Mouse (Mus musculus): ENCODE data around the gene Nsg1. TPM values are rescaled to one million over a fixed set of nuclear protein-coding genes. Genes with fewer than 3 reads are reported as not detected.

Gene Nsg1
- polyA plus RNA-seq, 1 experiment from 2014 or later, result 17.1 TPM

DNA sequence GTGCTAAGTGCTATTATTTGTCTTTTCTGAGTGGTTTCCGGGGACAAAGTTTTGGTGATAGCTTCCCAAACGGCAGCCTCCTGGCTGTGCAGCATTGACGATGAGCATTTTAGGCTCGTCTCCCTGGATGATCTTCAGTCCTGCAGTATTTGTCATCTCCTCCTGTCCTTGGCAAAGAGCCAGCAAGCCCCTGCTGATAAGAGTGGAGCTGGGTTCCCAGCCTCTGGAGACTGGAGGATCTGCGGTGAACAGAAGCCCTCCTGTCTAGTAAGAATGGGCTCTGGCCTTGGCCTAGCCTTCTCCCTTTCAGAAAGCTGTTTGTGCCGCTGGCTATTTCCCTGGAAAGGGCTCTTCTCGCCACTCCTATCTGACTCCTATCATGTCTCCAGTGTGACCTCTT, 38.0 kb downstream of the Nsg1 start:
- Histone ChIP-seq H3K9ac (ENCODE audit: low read length) (no peak overlapping the region), H3K4me3 (ENCODE audit: low read length) (no peak overlapping the region), H3K4me1 (ENCODE audit: control insufficient read depth, insufficient read depth, low read length) (peaks cover 4% of the 10 kb centered on the region; the same call in 1 of the 2 replicates), H3K27me3 (ENCODE audit: control insufficient read depth, insufficient read depth, low read length) (no peaks in the 10 kb centered on the region), H3K9me3 (replicated peaks; ENCODE audit: control insufficient read depth, low read length) (no peaks in the 10 kb centered on the region), H3K27ac (ENCODE audit: low read length) (no peak overlapping the region), H3K4me2 (ENCODE audit: low read depth, low read length) (no peak overlapping the region), H3K36me3 (ENCODE audit: control insufficient read depth, insufficient read depth) (no peaks in the 10 kb centered on the region; the same call in 1 of the 2 replicates)
- ATAC-seq (replicated peaks; ENCODE audit: extremely low read depth, insufficient read depth, low FRiP score), result no peak
- WGBS, result 32% methylated on average over 7 of the region's 7 CpGs

DNA sequence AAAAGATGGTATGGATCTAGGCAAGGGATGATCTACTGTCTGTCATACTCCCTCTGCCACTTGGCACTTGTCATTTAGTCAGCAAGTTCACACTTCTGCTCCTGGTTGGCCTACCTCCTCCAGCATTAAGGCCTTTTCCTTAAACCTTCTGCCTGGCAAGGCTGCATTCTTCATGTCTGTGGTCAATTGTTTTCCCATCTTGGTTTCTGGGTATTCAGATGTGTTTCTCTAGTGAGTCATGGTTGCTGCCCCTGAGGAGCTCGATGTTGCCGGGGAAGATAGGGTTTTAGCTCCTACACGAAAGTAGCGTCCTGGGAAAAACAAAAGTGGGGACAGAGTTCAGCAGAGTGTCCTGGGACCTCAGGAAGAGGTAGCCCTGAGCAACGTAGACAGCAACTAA, 40.4 kb downstream of the Nsg1 start:
- H3K36me3 ChIP-seq (ENCODE audit: control insufficient read depth, insufficient read depth), result peaks cover 5% of the 10 kb centered on the region
- no peaks in the 10 kb centered on the region for H3K27me3 ChIP-seq (ENCODE audit: control insufficient read depth, insufficient read depth, low read length)
- 79% methylated on average over 5 of the region's 5 CpGs for WGBS
- no peak for ATAC-seq (replicated peaks; ENCODE audit: extremely low read depth, insufficient read depth, low FRiP score)
- H3K9ac ChIP-seq (ENCODE audit: low read length), result no peak overlapping the region
- H3K4me1 ChIP-seq (ENCODE audit: control insufficient read depth, insufficient read depth, low read length), result 0 out of 2 replicates have a peak, but pooled peaks cover 4% of the 10 kb centered on the region
- no peaks in the 10 kb centered on the region for H3K9me3 ChIP-seq (replicated peaks; ENCODE audit: control insufficient read depth, low read length)
- no peak overlapping the region for H3K4me2 ChIP-seq (ENCODE audit: low read depth, low read length)
- H3K4me3 ChIP-seq (ENCODE audit: low read length), result no peak overlapping the region
- H3K27ac ChIP-seq (ENCODE audit: low read length), result no peak overlapping the region

DNA sequence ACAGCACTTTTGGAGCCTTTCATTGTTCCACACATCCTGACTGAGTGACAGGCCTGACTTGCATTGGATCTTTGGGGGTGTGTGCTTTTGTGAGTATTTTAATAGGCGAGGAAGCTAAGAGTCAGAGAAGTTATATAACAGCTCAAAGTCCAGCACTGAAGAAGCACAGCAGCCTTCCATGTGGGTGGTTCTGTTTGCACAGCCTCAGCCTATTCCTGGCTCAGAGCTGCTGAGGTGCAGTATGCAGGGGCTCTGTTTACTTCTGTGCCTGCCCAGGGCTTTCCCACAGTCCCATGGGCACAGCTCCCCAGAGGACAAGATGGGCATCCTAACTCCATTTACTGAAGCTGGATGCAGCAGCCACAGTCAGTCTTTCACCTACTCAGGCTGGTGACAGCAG, 42.7 kb downstream of the Nsg1 start:
- H3K9me3 ChIP-seq (replicated peaks; ENCODE audit: control insufficient read depth, low read length), result no peaks in the 10 kb centered on the region
- WGBS, result 93% methylated on average over 1 of the region's 1 CpGs
- H3K9ac ChIP-seq (ENCODE audit: low read length), result no peak overlapping the region
- peaks cover 5% of the 10 kb centered on the region for H3K36me3 ChIP-seq (ENCODE audit: control insufficient read depth, insufficient read depth)
- H3K4me3 ChIP-seq (ENCODE audit: low read length), result no peak overlapping the region
- 0 out of 2 replicates have a peak, but pooled peaks cover 4% of the 10 kb centered on the region for H3K4me1 ChIP-seq (ENCODE audit: control insufficient read depth, insufficient read depth, low read length)
- no peak overlapping the region for H3K4me2 ChIP-seq (ENCODE audit: low read depth, low read length)
- H3K27ac ChIP-seq (ENCODE audit: low read length), result no peak overlapping the region
- ATAC-seq (replicated peaks; ENCODE audit: extremely low read depth, insufficient read depth, low FRiP score), result no peak
- H3K27me3 ChIP-seq (ENCODE audit: control insufficient read depth, insufficient read depth, low read length), result no peaks in the 10 kb centered on the region

DNA sequence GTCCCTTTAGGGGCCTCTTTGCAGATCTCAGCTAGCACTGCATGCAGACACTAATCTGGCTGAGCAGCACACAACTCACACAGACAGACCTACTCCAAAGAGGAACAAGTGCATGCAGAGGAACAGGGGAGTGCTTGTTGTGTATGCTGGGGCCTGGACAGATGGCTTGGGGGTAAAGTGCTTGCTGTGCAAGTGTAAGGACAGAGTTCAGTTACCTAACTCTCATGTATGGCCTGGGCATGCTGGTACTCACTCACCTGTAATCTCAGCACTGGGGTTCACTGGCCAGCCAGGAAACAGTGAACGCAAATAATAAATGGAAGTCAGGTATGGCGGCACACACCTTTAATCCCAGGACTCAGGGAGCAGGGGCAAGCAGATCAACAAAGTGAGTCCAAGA, 45.2 kb downstream of the Nsg1 start:
- 90% methylated on average over 2 of the region's 2 CpGs for WGBS
- H3K36me3 ChIP-seq (ENCODE audit: control insufficient read depth, insufficient read depth), result peaks cover 7% of the 10 kb centered on the region
- no peaks in the 10 kb centered on the region for H3K4me1 ChIP-seq (ENCODE audit: control insufficient read depth, insufficient read depth, low read length)
- H3K4me3 ChIP-seq (ENCODE audit: low read length), result no peak overlapping the region
- no peak overlapping the region for H3K27ac ChIP-seq (ENCODE audit: low read length)
- no peak overlapping the region for H3K4me2 ChIP-seq (ENCODE audit: low read depth, low read length)
- ATAC-seq (replicated peaks; ENCODE audit: extremely low read depth, insufficient read depth, low FRiP score), result no peak
- no peak overlapping the region for H3K9ac ChIP-seq (ENCODE audit: low read length)
- no peaks in the 10 kb centered on the region for H3K27me3 ChIP-seq (ENCODE audit: control insufficient read depth, insufficient read depth, low read length)
- H3K9me3 ChIP-seq (replicated peaks; ENCODE audit: control insufficient read depth, low read length), result no peaks in the 10 kb centered on the region

DNA sequence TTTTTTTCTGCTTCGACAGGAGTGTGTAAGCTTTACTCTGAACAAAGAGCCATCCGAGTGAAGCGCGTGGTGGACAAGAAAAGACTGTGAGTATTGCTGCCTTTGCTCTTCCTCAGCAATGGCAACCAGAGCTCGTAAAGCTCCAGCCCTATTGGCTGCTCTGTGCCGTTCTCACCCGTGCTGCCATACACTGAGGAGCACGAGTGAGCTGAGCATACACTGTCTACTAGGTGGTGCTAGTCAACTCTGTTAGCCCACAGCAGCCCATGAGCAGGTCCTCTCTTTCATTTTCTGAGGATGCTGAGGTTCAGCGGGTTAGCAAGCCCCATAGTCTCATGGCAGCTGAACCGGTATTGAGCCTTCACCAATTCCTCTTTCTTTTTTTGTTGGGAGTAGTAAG, 52.9 kb downstream of the Nsg1 start:
- Histone ChIP-seq H3K27ac (ENCODE audit: low read length) (no peak overlapping the region), H3K4me3 (ENCODE audit: low read length) (no peak overlapping the region), H3K9ac (ENCODE audit: low read length) (no peak overlapping the region), H3K4me1 (ENCODE audit: control insufficient read depth, insufficient read depth, low read length) (no peaks in the 10 kb centered on the region), H3K9me3 (replicated peaks; ENCODE audit: control insufficient read depth, low read length) (no peaks in the 10 kb centered on the region), H3K27me3 (ENCODE audit: control insufficient read depth, insufficient read depth, low read length) (no peaks in the 10 kb centered on the region), H3K36me3 (ENCODE audit: control insufficient read depth, insufficient read depth) (peaks cover 10% of the 10 kb centered on the region), H3K4me2 (ENCODE audit: low read depth, low read length) (no peak overlapping the region)
- no peak for ATAC-seq (replicated peaks; ENCODE audit: extremely low read depth, insufficient read depth, low FRiP score)
- 89% methylated on average over 10 of the region's 10 CpGs for WGBS

DNA sequence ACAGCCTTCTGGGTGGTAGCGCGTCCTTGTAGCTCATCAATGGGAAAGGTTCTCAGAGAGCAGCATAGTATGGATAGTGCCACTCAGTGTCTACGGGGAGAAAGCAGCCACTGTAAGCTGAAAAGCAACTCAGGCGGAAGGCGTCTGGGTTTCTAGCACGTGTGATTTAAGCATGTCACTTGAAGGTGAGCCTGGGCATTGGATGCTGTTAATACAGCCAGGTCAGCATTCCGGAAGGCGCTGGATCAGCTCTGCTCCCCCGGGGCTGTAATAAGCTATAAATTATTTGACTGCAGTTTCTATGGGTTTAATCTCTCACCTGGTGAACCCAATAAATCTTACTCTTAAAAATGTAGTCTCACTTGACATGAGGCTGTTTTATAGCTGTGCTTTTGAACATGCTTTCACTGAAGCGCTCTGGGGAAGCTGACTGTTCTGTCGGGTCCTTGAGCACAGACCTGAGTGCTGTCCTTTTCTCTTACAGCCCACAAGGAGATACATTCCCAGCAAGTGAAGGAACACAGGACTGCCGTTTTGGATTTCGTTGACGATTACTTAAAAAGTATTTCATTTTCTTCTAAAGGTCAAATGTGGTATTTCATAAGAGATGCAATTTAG, 53.5 kb downstream of the Nsg1 start:
- 92% methylated on average over 14 of the region's 14 CpGs for WGBS
- Histone ChIP-seq H3K4me1 (ENCODE audit: control insufficient read depth, insufficient read depth, low read length) (no peaks in the 10 kb centered on the region), H3K9me3 (replicated peaks; ENCODE audit: control insufficient read depth, low read length) (no peaks in the 10 kb centered on the region), H3K9ac (ENCODE audit: low read length) (no peak overlapping the region), H3K4me3 (ENCODE audit: low read length) (no peak overlapping the region), H3K36me3 (ENCODE audit: control insufficient read depth, insufficient read depth) (peaks cover 10% of the 10 kb centered on the region), H3K4me2 (ENCODE audit: low read depth, low read length) (no peak overlapping the region), H3K27ac (ENCODE audit: low read length) (no peak overlapping the region), H3K27me3 (ENCODE audit: control insufficient read depth, insufficient read depth, low read length) (no peaks in the 10 kb centered on the region)
- no peak for ATAC-seq (replicated peaks; ENCODE audit: extremely low read depth, insufficient read depth, low FRiP score)

DNA sequence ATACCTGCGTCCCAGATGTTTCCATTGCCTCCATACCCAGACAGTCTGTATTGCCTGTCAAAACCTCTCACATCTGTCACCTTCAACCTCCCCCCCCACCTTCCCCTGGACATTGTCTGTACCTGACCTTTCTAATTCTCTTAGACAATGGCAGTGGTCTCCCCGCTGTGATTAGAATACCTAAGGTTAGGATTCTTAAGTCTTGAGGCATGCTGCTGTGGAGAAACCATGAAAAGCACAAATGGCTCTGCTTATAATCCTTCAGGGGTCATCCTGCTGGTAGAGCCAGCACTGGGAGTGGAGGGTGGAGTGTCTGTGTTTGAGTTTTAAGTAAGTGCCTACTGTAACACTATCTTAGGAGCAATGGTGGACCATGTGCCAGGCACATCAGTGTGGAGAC, 56.8 kb downstream of the Nsg1 start:
- Histone ChIP-seq H3K27ac (ENCODE audit: low read length) (no peak overlapping the region), H3K4me2 (ENCODE audit: low read depth, low read length) (no peak overlapping the region), H3K4me3 (ENCODE audit: low read length) (no peak overlapping the region), H3K36me3 (ENCODE audit: control insufficient read depth, insufficient read depth) (peaks cover 8% of the 10 kb centered on the region), H3K4me1 (ENCODE audit: control insufficient read depth, insufficient read depth, low read length) (no peaks in the 10 kb centered on the region), H3K27me3 (ENCODE audit: control insufficient read depth, insufficient read depth, low read length) (no peaks in the 10 kb centered on the region), H3K9me3 (replicated peaks; ENCODE audit: control insufficient read depth, low read length) (no peaks in the 10 kb centered on the region), H3K9ac (ENCODE audit: low read length) (no peak overlapping the region)
- no peak for ATAC-seq (replicated peaks; ENCODE audit: extremely low read depth, insufficient read depth, low FRiP score)
- WGBS, result 91% methylated on average over 2 of the region's 2 CpGs

DNA sequence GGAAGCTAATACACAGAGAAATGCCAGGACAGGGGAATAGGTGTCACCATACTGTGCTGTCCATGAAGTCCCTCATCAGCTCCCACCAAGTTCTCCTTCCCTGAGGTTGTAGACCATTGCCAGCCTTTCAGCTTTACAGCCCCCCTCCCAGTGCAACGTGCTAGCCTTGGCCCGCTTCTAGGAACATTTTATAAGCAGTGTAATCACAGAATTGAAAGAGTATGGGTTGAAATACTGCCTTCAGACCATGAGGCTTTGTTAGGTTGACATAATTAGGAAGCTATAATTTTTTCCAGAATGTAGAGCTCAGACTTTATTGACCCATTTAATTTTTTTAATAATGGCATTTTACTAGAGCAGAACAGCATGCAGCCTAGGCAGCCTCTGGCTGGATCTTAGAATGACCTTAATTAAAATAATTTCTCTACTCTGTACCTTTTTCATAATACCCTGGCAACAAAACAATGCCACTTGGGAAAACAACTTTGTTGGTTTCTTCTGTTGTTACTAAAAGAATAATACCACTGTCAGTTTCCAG, 60.5 kb downstream of the Nsg1 start:
- no peaks in the 10 kb centered on the region for H3K27me3 ChIP-seq (ENCODE audit: control insufficient read depth, insufficient read depth, low read length)
- H3K9me3 ChIP-seq (replicated peaks; ENCODE audit: control insufficient read depth, low read length), result no peaks in the 10 kb centered on the region
- no peaks in the 10 kb centered on the region for H3K4me1 ChIP-seq (ENCODE audit: control insufficient read depth, insufficient read depth, low read length)
- 92% methylated on average over 2 of the region's 2 CpGs for WGBS
- no peak for ATAC-seq (replicated peaks; ENCODE audit: extremely low read depth, insufficient read depth, low FRiP score)
- no peak overlapping the region for H3K4me3 ChIP-seq (ENCODE audit: low read length)
- 0 out of 2 replicates have a peak, but pooled peaks cover 2% of the 10 kb centered on the region for H3K36me3 ChIP-seq (ENCODE audit: control insufficient read depth, insufficient read depth)
- no peak overlapping the region for H3K9ac ChIP-seq (ENCODE audit: low read length)
- no peak overlapping the region for H3K4me2 ChIP-seq (ENCODE audit: low read depth, low read length)
- no peak overlapping the region for H3K27ac ChIP-seq (ENCODE audit: low read length)

DNA sequence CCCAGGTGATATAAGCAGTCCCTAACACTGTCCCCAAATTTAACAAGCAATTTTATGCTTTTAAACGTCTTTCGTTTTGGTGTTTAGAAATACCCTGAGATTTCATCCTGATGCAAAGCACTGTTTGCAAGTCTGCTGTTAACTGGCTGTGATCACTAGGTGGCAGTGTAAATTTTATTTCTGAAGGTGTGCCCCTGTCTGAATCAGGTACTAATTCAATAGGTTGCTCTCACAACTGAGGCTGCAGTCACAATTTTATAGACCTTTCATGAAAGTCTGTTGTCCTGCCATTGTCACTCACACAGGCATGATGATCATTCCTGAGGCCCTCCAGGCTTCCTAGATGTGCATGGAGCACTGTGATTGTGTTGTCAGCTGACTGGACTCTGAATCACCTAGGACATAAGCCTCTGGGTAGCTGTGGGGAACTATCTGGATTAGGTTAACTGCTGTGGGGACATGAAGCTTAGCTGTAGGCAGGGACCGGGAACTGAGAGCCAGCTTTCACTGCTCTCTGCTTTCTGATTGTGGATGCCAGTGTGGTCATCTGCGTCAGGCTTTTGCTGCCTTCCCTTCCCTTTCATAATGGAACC, 62.1 kb downstream of the Nsg1 start:
- Histone ChIP-seq H3K36me3 (ENCODE audit: control insufficient read depth, insufficient read depth) (0 out of 2 replicates have a peak, but pooled peaks cover 2% of the 10 kb centered on the region), H3K4me2 (ENCODE audit: low read depth, low read length) (no peak overlapping the region), H3K27ac (ENCODE audit: low read length) (no peak overlapping the region), H3K4me3 (ENCODE audit: low read length) (no peak overlapping the region), H3K27me3 (ENCODE audit: control insufficient read depth, insufficient read depth, low read length) (no peaks in the 10 kb centered on the region), H3K9me3 (replicated peaks; ENCODE audit: control insufficient read depth, low read length) (no peaks in the 10 kb centered on the region), H3K4me1 (ENCODE audit: control insufficient read depth, insufficient read depth, low read length) (no peaks in the 10 kb centered on the region), H3K9ac (ENCODE audit: low read length) (no peak overlapping the region)
- 69% methylated on average over 4 of the region's 4 CpGs for WGBS
- no peak for ATAC-seq (replicated peaks; ENCODE audit: extremely low read depth, insufficient read depth, low FRiP score)
